Mouse (Mus musculus) thymus, adult 2 months (tissue): ENCODE results near the gene Tyw1.

ENCODE experiments used
- CTCF ChIP-seq: fragments of 200-500 bp; IDR thresholded peaks from 2 replicates; pipeline ENCODE4 v1.5.1; 2012; ENCODE audit warnings: mild to moderate bottlenecking, control low read depth, low read length, moderate library complexity, borderline replicate concordance; ENCODE audit not compliant: control insufficient read depth, poor library complexity, insufficient read depth; ENCODE audit errors: extremely low read depth
- POLR2A ChIP-seq: fragments of 200-500 bp; IDR thresholded peaks from 2 replicates; pipeline ENCODE4 v1.6.1; 2012; ENCODE audit warnings: mild to moderate bottlenecking, low read length, control low read depth, moderate library complexity; ENCODE audit not compliant: control insufficient read depth, poor library complexity, insufficient read depth; ENCODE audit errors: extremely low read depth

GRCm38 (mm10) chr5:130264433-130265005, 9.1 kb downstream of the Tyw1 start:
- TF ChIP-seq CTCF (no peak), POLR2A (no peak)
